Mouse (Mus musculus) natural killer cell, adult 2 months (primary cell): Measurements from ENCODE around the gene Olfr784.
"Not testable (repeated sequence)": the region's sequence is repeated elsewhere in the genome, so short reads cannot be mapped to it uniquely, and the experiment has no call there.

Experiments
- DNase-seq, 2 experiments: peaks; one replicate each; pipeline ENCODE4 v3.0.0; 2022; ENCODE audit warnings: low spot score in 2 of 2

Gene Olfr784

DNA sequence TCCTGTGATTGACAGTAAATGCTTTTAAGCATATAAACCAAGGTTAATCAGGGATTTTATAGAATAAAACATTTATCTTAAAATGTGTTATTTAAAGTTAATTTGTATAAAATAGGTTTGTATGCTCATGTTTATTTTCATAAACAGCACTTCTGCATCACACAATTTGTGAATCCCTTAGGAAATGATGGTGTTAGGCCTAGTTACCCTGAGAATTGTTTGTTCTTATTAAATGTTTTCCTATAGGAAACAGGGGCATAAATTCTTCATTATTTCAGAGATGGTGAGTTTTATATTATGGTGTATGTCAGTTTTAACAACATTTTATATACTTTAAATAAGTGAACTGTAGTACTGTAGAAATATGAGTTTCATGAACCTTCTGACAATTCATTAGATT lies at the start of gene Olfr784:
TSS of gene Olfr784 (plus strand) at position 301 of the 400 bp plus-strand sequence.
- DNase-seq = no peak

DNA sequence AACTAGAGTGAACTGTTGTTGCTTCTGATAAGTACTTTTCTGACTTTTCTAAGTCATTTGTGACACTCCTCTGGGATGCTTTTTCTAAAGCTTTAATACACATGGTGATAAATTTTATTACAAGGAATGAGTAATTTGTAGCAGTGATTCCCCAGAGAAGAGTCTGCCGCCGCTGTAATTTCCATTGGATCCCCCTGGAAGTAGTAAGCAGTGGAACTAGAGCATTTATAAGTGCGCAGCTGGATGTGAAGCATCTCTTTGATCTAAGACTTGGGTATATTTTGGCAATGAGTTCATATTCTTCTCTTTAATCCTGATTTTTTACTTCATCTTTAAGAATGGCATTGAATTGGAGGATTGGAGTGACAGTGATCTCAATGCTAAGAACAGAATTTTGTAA lies 35.3 kb upstream of the Olfr784 start, which contains the start of gene Olfr782:
TSS of gene Olfr782 (plus strand) at position 301 of the 400 bp plus-strand sequence.
- no peak for DNase-seq

DNA sequence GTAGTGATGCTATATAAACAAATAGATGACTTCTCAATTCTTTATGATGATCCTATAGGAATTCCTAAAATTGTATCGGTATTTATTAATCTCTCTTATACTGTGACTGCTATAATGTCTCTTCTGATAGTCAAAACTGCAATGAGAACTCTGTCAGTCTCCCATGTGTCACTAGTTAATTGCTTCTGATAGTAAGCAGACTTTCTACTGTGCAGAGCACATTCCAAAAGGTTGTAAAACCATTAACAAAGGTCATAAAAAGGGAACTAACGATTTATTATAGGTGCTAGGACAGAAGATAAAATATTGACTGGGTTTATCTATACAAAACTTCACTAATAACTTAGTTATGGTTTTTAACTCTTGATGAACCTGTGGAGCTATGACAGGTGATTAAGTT lies 31.4 kb upstream of the Olfr784 start:
- not testable (repeated sequence) for DNase-seq

DNA sequence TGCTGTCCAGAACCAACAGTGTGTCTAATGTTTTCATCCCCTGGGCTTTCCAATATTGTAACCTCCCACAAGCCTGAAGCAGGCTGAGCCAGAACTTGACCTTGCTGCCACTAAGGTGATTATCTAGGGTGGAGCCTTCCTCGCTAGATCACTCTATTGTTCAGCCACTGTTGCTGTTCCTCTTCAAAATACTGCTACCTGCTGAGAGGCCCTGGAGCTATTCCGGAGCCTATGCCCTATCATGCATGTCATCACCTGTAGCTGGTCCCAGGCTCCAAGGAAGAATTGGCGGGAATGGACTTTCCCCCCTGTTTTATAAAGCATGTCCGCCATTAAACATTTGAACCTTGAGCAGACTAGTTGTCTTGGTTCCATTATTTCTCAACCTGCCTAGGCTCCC lies 27.4 kb upstream of the Olfr784 start:
- not testable (repeated sequence) for DNase-seq

DNA sequence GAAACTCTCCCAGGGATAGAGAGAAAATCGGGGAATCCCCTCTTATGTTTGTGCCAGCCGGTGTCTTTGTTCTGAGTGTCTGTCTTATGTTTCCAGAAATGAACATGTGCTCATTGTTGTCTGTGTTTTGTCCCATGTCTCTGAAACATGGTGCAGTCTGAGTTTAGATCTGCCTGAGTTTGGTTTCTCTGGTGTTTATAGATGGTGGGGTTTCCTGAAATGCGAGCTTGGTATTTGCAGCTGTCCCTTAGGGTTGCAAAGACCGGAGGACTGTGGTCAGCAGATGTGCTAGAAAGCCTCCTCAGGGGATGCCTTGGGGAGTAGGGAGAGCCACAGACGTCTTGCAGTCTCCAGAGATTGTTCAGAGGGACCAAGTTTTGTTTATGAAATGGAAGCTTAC lies 26.6 kb upstream of the Olfr784 start:
- DNase-seq = no peak

DNA sequence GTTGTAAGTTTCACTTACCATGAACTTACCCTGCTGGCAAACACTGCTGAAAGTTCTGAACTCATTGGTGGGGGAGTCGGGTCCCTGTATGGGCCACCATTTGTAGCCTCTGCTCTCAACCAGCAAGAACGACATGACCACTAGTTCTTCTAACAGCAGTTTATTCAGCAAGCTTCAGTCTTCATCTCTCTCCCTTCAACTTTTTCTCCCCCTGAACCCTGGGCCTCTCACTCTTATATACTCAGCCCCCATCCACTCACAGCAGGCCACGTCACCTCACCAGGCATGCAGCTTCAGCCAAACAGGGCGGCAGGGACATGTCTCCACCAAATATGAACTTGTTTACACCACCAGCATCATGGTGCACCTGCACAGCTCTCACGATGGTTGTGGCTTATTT lies 9.8 kb upstream of the Olfr784 start:
- DNase-seq = not testable (repeated sequence)

DNA sequence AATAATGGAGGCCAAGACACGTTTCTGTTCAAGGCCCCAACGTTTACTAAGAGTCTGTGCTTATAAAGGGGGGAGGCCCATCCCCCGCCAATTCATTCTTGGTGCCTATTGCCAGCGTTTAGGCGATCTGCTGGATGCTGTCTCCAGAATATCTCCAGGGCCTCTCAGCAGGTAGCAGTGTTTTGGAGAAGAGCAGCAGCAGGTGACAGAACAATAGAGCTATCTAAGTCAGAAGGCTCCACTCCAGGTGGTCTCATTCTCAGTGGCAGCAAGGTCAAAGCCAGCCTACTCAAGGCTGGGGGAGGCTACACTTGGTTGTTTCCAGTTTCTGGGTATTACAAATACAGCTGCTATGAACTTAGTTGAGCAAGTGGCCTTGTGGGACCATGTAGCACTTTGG lies 17.0 kb downstream of the Olfr784 start:
- no peak for DNase-seq

DNA sequence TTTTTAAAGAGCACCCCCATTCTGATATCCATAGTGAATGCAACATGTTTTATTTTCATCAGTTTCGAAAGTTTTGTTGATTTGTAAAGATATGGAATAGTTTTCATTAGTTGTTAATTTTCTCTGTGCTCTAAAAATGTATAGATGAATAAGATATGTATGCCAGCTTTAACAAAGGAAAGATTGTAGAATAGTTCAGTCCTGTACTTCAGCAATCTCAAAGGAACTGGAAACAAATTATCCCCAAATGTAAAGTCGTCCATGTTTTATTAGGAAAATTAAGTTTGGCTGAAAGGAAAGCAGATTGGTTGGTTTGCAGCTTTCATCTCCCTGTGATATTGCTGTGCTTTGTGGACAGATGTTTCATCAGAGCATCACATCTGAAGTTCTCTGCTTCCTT lies 21.2 kb downstream of the Olfr784 start, which contains the start of gene Olfr785:
TSS of gene Olfr785 (plus strand) at position 301 of the 400 bp plus-strand sequence.
- DNase-seq = no peak

DNA sequence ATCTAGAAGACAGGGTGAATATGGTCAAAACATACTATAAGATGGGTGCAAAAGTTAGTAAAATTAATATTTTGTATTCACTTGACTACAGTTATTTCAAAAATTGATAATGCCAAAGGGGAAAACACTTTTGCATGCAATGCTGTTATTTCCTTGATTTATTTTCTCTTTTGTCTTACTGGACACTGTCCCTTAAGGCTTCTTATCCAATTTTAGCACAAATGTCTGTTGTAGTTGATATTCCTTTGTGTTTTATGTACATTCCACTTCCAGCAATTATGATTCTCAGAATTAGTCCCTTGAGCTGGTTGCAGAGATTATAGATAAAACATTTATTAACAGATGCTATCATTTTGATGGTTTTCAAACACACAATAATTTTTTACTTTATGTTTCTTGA lies 43.1 kb downstream of the Olfr784 start, which contains the start of gene Olfr786:
TSS of gene Olfr786 (plus strand) at position 301 of the 400 bp plus-strand sequence.
- DNase-seq = no peak
